In the genomic region with DNA sequence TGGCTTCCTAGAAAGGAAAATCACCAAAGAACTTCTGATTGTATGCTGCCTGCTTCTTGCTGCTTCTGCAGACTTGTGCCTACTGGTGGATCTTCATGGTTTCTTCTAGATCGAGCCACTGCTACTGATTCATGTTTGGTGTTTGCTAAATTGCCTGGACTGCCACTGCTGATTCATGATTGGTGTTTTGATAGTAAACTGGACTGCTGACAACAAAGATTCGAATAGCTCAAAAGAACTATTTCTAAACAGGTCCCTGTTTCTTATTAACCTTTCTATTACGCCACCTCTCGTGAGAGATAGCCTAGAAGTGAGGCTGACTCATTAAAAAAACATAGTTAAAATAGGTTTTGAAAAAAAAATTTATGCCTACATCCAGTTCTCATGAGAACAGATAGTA, we compare ENCODE assay signal across 20 mouse cellular contexts. TPM values are rescaled to one million over a fixed set of nuclear protein-coding genes. Genes with fewer than 3 reads are reported as not detected.
"Had no signal": no experiment of that assay in that cellular context is flagged by ENCODE, and none has a peak within 500 bp of the region (broad histone marks: within the 10 kb centered on the region; RNA-seq: fewer than 3 reads in every experiment).

No protein-coding gene starts in this region.

- H3K36me3 ChIP-seq: limb, embryonic 13.5 days; liver, embryonic 12.5 days; liver, embryonic 15.5 days; stomach, embryonic 15.5 days had no signal

- H3K27ac ChIP-seq: kidney, postnatal 0 days; limb, embryonic 13.5 days; liver, embryonic 12.5 days; liver, embryonic 15.5 days; stomach, embryonic 15.5 days had no signal

- H3K4me1 ChIP-seq: limb, embryonic 13.5 days; liver, embryonic 12.5 days; liver, embryonic 15.5 days; stomach, embryonic 15.5 days had no signal

- ATAC-seq: intestine, embryonic 16.5 days; liver, embryonic 12.5 days had no signal

- DNase-seq: kidney, adult 18-20 months; kidney, postnatal 25 days; left cerebral cortex, postnatal 4 days; lung, adult 2 months; lung, postnatal 14 days; lung, postnatal 4 days; midbrain, embryonic 14.5 days; right cerebral cortex, postnatal 14 days; spleen, adult 18-20 months; thymus, postnatal 36 days had no signal

- H3K4me3 ChIP-seq: limb, embryonic 13.5 days; liver, embryonic 12.5 days; liver, embryonic 15.5 days; stomach, embryonic 15.5 days had no signal

- H3K27me3 ChIP-seq: limb, embryonic 13.5 days; liver, embryonic 12.5 days; liver, embryonic 15.5 days; stomach, embryonic 15.5 days had no signal

RNA-seq across cellular contexts. Expression of a gene that starts 10.9 kb away (rescaled TPM):
- polyA plus RNA-seq: kidney, embryonic 14.5 days; kidney, postnatal 0 days had no signal

RNA-seq across cellular contexts. Expression of a gene that starts 46.0 kb away (rescaled TPM):
- polyA plus RNA-seq: midbrain, embryonic 11.5 days; midbrain, embryonic 14.5 days; midbrain, postnatal 0 days; neural tube, embryonic 14.5 days had no signal
